Mouse (Mus musculus) lung, adult 18-20 months (tissue): ENCODE measurements around the gene Tmem38b.
"Not testable (repeated sequence)": the region's sequence is repeated elsewhere in the genome, so short reads cannot be mapped to it uniquely, and the experiment has no call there.

Experiments used
- DNase-seq, 2 experiments: peaks; one replicate each; pipeline ENCODE4 v3.0.0; 2022; ENCODE audit warnings: mixed read lengths in 2 of 2

Tmem38b gene

DNA sequence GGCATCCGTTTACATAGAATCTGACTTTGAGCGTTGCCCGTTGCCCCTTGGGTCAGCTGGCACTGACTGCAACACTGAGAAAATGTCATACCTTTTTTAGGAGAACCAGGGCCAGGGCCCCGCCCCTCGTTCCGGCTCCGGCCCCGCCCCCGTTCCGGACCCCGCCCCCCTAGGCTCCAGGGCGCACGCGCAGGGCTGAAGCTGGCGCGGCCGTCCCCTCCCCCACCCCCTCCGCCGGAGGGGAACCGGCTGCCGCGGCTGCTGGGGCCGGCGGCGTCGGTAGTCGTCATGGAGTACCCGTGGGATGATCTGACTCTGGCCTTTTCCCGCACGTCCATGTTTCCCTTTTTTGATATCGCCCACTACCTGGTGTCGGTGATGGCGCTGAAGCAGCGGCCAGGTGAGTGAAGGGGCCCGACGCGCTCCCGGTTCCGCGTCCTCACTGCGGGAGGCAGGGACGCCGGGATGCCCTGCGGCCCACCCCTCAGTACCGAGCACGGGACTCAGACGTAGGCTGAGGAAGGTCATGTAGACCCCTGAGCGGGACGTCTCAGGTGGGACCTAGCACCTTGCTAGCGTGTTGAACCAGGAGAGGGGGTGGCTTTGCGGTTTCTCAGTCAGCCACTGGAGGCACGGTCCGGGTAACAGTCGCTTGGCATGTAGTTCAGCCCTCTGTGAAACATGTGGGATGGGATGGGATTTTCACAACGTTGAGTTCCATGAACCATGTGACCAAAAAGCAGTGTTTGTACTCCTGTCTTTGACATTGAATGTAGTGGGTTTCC is at the start of gene Tmem38b:
TSS of gene Tmem38b (plus strand) at position 225 of the 785 bp plus-strand sequence.
- peak; percentile 68 to 69 for DNase-seq

DNA sequence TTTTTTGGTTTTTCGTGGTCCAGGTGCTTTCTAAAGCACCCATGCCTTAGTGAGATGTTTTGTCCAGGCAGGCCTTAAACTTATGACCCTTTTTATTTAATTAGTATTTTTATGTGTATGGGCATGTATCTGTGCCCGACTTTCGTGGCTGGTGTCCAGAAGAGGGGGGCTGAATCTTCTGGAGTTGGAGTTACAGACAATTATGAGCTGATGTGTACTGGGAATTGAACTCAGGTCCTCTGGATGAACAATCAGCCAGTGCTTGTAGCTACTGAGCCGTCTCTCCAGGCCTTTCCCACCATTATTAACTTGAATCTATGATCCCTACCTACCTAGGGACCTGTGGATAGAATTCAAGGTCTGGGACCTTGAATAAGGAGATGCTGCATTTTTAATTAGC is 44.4 kb upstream of the Tmem38b start:
- DNase-seq: no peak

DNA sequence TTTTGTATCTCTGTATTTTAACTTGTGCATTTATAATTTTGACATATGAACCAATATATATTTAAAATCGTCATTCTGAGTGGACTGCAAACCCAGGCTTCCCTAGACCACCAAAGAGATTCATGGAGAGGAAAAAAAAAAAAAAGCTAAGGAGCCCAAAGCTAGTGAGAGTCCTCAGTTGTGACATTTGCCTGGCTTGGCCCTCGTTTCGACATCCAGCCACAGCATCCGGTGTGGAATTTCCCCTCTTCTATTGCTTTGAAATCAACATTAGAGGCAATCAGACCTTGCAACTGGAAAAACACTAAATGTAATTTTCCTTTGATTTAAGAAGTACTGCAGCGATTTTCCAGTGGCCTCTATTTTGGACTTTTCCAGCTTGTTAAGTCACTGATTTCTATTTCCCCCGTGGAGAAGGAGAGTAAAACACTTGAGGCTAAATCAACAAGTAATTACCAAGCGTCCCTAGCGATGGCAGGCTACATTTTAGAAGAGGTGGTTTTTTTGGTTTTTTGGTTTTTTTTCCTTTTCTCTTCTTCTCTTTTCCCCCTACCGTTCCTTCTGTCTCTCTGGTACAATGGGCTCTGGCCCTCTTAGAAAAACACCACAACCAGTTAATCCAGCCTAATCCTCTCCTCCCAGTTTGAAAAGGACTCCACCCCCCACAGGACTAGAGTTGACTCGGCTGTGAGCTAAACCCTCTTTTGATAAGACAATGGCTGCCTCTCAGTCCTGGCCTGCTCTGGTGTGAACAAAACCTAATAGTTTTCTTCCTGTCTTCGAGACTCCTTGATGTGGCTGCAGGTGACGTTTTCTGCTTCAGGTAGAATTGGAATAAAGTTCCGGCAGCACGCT is 43.4 kb upstream of the Tmem38b start:
- peak in 1 of 2 experiments; percentile 7 for DNase-seq

GRCm38 (mm10) chr4:53785746-53786398 is 40.0 kb upstream of the Tmem38b start:
- DNase-seq: no peak

DNA sequence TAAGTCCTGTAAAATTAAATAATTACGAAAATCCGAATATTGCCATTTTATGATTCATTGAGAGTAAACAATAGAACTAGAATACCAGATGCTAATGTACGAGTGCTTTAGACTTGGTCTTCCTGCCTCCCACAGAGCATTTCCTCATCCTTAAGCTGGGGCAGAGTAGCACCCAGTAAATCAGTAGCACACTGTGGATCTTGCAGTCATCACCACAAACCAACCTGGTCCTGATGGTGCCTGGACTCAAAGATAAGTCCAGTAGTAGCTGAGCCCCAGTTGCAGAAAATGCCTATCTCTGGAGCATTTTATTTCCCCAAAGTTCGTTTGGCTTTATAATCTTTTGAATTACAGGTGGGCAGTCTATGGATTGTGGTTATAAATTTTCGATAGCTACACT is 39.0 kb upstream of the Tmem38b start:
- no peak for DNase-seq

DNA sequence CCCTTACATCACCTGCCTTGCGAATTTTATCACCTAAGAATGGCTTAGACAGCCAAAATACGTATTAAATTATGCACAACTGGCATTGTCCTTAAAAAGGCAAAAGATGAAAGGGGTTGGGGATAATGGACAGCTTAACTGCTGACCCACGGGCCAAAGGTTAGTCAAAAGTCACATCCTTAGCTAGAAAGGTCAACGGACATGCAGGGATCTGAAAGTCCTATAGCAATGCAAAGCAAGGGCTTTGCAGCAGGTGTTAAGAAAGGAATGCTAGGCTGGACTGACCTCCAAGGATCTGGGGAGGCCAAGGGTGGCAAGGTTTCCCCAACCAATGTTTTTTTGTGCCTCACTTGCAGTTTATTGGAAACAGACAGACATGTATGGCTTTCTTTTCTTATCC is 36.5 kb upstream of the Tmem38b start:
- DNase-seq: no peak

- no peak for DNase-seq
These were observed 31.4 kb upstream of the Tmem38b start for GRCm38 (mm10) chr4:53794257-53794966.

DNA sequence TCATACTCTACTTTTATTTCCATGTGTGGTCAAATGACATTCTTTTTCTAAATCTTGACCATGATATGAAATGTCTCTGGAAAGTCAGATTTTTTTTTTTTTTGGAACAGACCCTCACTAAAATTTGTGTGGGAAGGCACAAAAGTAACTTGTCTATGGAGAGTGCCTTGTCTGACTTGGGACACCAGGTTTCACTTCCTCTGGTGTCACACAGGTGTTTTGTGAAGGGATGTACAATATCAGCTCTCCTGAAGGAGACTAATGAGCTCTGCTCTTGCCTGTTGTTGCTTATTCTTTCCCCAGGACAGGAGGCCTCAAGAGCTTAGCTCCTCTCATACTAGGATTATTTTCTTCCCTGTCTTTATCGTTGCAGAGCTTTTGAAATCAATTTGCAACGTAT is 30.8 kb upstream of the Tmem38b start:
- no peak for DNase-seq

DNA sequence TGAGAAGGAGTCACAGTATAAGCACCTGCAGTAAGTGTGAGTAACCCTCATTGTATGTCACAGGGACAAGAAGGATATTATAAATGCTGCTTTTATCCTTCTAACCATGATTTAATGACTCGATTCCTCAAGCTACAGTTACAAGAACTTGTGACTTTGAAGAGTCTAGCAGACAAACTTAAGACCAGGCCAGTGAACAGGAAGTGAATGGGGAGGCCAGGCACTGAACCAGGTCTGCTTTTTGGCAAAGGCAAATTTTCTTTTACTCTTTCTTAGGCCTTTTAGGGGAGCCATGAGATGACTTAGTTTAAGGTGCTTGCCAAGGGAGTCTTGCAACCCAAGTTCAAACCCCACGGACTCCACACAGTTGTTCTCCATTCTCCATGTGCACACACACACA is 30.1 kb upstream of the Tmem38b start:
- no peak for DNase-seq

DNA sequence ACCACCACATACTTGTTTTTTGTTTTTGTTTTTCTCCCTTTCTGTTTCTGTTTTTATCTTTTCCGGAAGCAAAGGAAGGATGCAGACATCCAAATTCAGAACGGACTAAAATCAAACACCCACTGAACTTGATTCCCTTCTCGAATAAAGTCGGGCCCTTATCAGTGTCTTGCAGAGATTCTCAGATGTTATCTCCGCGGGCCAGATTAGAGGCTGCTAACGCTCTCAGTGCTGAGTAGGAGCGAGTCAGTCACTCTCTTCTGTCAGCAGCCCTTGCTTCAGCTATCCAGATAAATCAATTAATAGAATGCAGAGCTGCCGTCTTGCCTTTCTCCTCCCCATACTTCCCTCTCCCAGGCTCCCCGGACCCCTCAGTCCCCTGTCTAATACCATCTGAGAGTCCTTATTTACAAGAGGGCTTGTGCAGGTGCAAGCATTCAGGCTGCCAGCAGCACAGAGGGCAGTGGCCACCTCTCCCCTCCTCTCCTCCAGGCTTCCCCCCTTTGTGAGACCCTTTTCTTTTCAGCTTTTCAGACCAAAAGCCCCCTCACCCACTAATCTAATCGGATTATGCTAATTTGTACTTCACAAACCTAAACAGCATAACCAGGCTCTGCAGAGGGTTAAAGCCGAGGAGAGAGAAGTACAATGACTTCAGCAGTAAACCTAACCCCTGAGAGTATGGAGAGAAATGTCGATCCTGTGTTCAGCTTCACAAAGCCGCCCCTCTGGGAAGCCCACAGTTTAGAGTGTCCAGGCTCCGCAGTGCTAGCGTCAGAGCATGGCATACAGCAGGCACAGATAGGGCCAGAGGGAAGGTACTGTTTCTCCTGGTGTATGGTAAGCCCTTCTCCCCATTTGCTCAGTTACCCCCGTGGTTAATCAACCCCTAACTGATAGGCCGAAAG is 28.7 kb upstream of the Tmem38b start:
- no peak for DNase-seq

- DNase-seq: peak; percentile 40 to 62
These were observed 26.8 kb upstream of the Tmem38b start for GRCm38 (mm10) chr4:53798896-53799676.

GRCm38 (mm10) chr4:53799753-53800152 is 26.1 kb upstream of the Tmem38b start:
- no peak for DNase-seq

GRCm38 (mm10) chr4:53803674-53804073 is 22.2 kb upstream of the Tmem38b start:
- DNase-seq: not testable (repeated sequence)

DNA sequence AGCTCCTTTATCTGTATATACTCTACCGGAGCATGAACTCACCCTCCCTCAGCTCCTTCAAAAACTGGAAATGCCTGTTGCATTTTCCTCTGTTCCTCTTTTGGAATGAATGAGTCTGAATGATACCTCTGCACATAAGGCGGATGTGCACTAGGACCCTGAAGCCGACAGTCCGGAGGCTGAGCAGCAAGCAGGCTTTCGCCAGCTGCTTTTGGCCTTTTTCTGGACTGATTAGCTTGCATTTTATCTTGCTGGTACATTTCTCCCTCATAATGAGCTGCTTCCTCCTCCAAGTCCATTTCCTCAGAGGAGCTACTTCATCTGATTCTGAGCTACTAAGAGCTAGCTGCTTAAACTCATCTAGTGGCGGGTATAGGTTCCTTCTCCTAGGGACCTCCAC is 19.4 kb upstream of the Tmem38b start:
- not testable (repeated sequence) for DNase-seq

DNA sequence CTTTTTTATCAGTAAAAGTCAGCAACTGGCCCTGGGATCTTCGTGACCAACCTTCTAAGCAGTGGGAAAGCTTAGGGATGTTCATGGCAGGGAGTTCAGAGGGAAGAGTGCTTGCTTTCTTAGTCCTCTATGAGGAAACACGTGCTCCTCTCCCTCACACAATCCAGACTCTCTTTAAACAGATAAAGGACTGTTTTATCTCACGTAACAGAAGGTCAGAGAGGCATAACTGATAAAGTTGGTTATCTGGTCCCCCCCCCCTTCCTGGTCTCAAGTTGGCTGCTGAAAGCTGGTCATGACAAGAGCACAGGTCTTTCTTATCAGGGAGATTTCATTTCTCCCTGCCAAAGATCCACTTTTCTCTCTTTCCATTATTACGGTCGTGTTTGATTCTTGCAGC is 7.5 kb upstream of the Tmem38b start:
- no peak for DNase-seq

- DNase-seq: peak; percentile 81 to 92
These were observed 2.1 kb upstream of the Tmem38b start for GRCm38 (mm10) chr4:53823697-53824096.

GRCm38 (mm10) chr4:53824831-53825230 is 1.0 kb upstream of the Tmem38b start:
- DNase-seq: no peak

- DNase-seq: no peak
These were observed 900 bp downstream of the Tmem38b start for GRCm38 (mm10) chr4:53826641-53827248.

DNA sequence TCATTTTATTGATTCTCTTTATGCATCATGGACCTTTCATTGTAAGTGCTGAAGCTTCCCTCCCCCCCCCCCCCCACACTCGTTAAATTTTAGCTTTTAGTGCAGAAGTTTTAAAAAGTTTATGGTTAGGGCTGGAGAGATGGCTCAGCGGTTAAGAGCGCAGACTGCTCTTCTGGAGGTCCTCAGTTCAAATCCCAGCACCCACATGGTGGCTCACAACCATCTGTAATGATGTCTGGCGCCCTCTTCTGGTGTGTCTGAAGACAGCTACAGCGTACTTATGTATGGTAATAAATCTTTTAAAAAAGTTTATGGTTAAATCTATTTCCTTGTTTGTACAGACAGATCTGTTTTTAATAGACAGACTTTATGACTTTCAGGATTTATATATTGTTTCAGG is 2.0 kb downstream of the Tmem38b start:
- DNase-seq: no peak

GRCm38 (mm10) chr4:53828914-53829313 is 3.1 kb downstream of the Tmem38b start:
- no peak for DNase-seq
